Mouse (Mus musculus) embryo, embryonic 11.5 days (tissue): ENCODE data around the gene Mical3.

Experiments used
- DNase-seq: peaks from one replicate; pipeline ENCODE4 v3.0.0-alpha.2; 2012; ENCODE audit warnings: low read depth, low spot score

Mical3 gene

DNA sequence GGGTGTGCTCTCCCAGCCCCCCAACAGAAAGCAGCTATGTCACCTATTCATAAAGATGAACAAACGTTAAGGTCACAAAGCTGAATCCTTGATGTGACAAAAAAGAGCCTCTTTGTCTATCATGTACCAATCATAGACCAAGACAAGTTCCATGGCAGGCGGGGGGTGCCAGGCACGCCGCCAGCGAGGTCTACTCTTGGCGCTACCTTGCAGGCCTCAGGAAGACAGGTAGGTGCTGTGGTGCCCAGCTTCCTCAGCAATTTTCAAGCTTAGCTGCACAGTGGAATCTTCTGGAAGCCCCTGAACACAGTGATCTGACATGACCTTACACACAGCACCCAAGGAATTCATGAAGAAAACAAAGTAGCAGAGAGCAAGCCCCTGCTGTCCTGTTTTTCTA lies 224.3 kb downstream of the Mical3 start:
- no peak for DNase-seq

DNA sequence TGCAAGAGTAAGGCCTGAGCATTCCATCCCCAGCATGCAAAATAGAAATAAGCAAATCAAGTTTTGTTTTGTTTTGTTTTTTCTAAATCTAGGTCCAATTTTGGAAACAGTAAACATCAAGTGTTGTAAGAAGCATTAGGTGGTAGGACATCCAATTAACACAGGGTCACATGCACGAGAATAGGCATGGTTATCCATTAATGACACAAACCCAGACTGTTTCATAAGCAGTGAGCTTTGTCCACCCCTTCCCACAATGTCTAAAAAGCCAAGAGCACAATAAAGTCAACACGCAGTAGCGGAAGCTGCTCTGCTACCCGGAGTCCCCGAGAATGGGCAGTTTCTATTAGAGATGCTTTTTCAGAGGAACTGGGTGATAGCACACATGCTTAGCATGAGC lies 225.7 kb downstream of the Mical3 start:
- DNase-seq: no peak

DNA sequence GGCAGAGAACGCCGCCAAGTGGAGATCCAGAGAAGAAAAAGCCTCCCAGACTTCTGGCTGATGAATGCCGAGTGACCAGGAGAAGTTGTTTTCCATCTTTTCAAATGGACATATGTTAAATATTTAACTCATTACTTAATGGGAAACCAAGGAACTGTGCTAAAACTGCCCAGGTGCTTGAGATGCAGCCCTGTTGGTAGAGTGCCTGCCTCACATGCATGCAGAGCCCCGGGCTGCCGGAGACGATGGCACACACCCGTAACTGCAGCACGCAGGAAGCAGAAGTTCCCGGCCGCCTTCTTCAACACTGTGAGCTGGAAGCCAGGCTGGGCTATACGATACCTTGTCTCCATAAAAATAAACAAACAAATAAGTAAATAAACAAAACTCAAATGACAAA lies 226.8 kb downstream of the Mical3 start:
- DNase-seq: no peak

DNA sequence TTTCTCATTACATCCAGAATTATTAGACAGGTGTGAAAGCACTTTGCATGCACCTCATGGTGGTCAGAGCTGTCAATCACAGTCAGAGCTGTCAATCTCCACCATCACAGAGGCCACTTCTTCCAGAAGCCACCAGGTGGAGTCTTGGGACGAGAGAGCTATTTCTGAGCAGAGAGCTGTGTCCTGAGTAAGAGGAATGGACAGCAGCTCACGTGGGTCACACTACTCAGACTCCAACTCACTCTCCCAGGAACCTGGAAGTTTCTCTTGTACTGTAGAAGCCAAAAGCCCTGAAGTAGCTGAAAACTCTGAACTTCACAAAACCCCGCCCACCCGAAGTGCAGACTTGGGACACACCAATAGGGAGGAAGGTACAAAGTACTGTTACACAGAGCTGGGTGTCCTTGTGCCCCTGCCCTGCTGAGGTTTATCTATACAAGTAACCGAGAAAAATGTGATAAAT lies 227.3 kb downstream of the Mical3 start:
- DNase-seq: no peak

DNA sequence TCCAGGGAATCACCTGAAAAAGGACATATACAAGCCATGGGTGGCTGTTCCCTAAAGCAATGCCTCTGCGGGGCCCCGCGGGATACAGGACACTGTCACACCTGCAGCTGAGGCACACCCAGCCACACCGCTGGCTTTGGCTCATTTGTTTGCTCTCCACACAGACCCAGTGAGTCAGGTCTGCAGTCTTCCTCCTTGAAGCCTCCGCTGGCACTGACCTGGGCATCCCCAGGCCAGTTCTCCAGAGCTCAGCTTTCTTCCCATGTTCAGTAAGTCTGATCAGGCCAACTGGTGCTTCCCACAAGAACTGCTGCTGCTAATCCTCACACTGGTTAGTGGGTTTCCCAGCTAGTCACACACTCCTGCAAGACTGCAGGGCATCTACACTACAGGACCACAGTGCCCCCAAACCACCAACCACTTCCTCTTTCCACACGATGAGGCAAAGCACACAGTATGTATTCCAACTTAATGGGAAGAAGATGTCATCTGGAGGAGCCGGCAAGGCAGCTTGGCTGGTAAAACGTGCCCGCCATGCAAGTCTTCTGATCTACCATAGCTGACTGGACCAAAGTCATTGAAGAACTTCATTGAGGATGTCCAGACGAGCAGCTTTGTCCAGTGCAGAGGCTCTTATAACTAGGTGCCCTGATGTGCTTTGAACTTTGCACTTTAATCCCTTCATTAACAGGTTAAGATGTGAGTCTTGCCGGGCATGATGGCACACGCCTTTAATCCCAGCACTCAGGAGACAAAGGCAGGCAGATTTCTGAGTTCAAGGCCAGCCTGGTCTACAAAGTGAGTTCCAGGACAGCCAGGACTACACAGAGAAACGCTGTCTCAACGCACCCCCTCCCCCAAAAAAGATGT lies 228.8 kb downstream of the Mical3 start:
- DNase-seq: no peak

DNA sequence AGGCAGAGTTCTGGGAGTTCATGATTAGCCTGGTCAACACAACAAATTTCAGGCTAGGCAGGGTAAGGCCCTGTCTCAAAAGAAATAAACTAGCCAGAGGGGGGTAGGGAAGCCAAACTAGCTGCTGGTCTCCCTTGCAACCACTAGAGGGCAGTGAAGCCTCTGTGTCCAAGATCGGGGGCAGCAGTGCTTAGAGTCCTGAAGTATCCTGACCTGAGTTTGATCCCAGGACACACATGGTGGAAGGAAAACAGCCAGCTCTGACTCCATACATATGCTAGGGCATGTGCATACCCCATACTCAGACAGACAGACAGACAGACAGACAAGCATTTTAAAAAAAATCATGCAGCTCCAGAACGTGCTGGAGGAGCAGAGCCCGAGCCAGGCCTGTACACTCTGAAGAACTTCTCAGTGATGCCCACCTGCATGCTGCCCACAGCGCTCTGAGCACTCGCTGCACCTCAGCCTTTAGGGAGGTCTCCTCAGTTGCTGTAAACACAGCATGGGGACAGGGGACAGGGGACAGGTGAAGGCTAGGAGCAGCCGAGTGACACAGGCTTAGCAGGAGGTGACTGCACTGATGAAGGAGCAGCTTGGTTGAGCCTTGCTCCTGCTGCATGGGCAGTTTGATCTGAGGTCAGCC lies 232.5 kb downstream of the Mical3 start:
- peak; percentile 53 for DNase-seq

DNA sequence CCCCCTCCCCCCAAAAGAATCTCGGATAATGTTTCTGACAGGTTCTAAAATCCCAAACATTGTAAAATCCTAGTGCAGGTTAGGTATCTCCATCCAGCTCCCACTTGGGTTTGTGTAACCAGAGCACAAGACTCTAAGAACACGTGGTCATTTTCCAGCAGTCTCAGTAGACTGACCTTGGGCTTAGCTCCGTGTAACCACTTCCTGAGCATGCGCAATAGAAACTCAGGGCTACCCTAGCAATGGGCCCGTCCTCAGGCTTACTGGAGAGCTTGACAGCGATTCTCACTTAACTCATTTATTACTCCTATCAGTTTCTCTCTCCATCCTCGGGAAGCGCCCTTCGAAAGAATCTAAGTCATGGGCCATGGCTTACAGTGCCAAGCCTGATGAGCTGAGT lies 236.3 kb downstream of the Mical3 start:
- no peak for DNase-seq

DNA sequence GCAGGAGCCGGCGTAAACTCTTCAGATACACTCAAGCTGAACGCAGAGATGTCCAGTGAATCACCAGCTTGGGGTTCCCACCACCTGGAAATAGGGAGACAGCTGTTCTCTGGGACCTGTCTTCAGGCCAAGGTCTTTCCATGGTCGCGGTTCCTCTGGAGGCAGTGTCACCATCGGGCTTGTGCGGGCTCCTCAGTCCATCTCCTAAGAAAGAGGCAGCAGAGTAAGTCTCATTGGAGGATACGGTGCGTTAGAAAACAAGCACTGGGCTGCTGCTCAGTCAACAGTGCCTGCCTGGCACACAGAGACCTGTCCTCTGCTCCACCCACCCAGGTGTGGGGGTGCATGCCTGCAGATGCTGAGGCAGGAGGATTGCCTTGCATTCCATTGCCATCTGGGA lies 236.7 kb downstream of the Mical3 start:
- DNase-seq: no peak

DNA sequence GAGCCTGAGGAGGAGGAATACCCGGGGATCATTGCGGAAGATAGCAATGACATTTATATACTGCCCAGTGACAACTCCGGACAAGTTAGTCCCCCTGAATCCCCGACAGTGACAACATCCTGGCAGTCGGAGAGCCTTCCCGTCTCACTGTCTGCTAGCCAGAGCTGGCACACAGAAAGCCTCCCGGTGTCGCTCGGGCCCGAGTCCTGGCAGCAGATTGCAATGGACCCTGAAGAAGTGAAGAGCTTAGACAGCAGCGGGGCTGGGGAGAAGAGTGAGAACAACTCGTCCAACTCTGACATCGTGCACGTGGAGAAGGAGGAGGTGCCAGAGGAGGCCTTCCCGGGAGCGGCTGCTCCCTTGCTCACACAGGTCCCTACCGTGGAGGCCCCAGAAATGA lies 244.1 kb downstream of the Mical3 start:
- DNase-seq: no peak

DNA sequence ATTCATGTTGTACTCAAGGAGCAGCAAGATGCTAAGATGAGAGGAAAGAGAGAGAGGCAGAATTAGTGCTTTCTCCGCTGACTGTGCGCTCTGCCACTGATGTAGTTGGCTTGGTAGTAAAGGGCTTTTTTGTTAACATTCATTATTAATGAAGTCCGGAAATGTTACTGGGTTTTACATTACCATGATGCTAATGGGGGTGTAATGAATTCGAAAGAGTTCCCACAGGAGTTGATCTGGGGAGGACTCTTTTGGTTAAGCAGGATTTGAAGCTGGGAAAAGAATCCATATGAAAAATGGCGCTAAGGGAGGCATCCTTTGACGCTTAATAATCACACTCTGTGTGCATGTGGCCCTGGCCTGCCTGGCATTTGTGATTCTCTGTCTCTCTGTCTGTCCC lies 246.4 kb downstream of the Mical3 start:
- DNase-seq: no peak
